Mouse (Mus musculus): Measurements from ENCODE around the gene Creld2.

Creld2 gene

DNA sequence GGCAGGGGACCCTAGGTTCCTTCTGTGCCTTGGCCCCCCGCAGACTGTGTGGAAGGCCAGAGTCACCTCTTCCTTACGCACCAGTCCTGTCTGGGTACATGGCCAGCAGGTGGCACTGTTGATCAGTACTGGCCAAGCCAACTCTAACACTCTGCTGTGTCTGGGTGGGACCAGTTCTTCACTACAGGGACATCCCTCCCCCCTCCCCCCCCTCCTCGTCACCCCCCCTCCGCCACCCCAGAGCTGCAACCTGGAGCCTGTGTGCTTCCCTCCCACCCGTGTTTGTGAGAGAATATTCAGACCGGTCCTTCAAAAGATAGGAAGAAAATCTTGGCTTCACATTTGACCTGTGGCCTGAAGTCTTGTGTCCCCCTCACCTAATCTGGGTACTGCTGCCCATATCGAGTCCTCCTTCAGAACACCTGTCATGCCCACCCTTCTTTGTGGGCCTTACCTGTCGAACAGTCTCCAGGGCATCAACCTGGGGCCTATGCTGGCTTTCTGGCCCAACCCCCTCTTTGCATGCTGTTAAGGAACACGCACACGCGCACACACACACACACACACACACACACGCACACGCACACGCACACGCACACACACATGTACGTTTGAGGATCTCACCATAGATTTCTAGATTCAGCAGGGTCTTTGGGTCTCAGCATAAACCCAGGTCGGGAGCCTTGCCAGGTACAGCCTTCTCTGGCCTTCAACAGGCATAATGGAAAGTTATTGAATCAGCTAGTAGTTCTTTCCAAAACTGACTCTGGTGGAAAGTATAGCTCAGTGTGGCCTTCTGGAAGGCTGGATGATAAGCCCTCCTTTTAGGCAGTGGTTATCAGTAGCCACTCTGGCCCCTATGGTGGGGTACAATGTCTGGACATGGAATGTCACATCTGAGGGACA lies 9.6 kb downstream of the Creld2 start:
- DNase-seq (ENCODE audit: low spot score): peak; percentile 89

DNA sequence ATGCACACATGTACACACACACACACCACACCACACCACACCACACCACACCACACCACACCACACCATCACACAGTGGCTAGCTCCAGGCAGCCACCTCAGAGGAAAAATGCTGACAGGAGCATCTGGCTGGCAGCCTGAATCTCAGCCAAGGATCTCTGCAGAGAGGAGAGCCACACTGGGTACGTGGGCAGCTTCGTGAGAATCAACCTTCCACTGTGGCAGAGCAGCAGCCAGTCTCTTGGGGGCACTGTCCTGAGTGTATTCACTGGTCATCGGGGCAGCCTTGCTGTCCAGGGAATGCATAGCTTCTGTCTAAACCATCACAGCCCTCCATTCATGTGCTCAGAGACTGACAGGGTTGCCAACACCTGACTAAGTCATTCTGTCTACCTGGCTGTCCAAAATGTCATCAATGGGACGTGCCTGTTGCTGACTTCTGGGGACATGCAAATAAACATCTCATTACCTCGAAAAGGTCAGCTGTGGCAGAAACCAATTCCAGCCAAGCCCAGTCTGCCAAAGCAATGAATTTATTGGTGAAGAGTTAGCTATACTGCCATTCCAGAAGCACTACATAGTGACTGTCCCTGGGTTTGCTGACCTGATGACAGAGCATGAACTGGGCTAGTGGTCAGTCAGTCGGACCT lies 10.5 kb downstream of the Creld2 start:
- DNase-seq (ENCODE audit: low spot score): no peak

DNA sequence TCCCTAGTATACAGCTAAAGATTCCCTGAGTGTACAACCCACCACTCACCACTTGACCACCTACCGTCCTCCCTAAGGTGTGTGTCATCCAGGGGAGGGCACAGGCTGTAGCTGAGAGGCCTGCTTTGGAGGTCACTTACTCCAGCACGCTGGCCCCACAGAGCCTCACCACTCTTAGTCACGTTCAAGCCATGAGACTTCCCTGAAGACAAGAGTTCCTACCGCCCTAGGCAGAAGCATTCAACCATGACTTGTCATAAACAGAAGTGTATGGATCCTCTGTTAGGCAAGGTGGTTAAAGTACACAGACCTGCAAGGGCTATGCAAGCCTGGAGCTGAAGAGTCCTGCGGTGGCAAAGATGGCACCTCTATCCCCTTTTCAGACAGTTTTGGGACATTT lies 11.2 kb downstream of the Creld2 start:
- DNase-seq (ENCODE audit: low spot score): no peak

DNA sequence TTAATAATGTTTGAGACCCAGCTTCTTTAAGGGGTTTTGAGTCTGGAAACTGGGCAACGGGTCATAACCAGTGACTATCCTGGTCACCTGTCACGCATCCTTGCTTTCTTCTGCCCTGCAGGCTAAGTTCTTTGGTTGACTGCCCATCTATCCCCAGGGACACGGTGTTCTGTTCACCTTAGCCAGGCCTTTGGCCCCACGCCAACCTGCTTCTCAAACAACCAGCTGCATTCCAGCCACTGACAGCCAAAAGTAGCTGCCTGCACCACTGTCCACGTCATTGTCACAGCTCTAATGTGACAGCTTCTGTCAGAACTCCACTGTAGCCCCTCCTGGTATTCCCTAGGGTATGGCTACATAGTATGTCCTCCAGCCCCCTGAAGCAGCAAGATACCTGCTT lies 12.0 kb downstream of the Creld2 start:
- DNase-seq (ENCODE audit: low spot score): peak; percentile 64

DNA sequence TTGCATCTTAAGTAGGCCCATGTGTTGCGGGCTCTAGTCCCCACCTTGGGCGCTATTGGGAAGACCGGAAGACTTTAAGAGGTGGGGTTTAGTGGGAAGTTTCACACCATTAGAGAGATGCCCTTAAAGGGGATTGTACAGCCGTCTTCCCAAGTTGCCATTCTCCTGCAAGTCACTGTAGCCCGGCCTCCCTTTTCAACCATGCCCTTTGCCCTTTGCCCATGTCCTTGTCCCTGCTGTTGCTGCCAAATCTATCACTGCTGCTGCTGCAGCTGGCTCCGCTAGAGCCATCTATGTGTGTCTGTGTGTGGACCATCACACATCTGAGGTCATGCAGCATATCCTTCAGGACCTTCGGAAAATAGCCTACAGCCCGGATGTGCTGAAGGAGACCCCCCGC lies 13.1 kb downstream of the Creld2 start:
- no peak for DNase-seq (ENCODE audit: low spot score)

DNA sequence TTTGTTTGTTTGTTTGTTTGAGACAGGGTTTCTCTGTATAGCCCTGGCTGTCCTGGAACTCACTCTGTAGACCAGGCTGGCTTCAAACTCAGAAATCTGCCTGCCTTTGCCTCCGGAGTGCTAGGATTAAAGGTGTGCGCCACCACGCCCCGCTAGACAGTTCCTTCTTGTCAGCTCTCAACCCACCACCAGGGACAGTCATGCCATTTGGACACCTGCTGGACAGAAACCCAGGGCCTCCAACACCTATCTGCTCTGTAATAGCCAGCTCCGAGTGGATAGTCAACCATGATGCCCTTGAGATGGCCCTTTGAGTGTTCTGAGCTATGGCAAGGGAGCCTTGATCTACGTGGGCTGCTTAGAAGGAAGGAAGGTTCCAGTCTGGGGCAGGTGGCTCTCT lies 16.6 kb downstream of the Creld2 start:
- DNase-seq (ENCODE audit: low spot score): no peak

DNA sequence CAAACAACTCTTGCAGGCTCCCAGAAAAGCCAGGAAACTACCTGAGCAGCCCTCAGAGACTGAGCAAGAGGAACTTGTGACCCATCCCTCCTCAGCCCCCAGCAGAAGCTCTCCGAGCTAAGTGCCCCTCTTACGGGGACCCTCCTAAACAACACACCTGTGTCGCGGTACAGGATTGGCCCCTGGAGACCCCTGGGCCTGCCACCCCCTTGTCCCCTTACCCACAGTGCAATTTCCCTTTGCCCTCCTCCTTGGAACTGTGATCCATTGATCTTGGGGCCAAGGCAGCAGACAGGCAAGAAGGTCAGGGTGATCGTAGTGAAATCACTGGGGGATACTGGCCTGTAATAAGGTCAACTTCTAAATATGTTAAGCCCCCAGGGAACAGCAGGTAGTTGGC lies 17.1 kb downstream of the Creld2 start:
- DNase-seq (ENCODE audit: low spot score): no peak

DNA sequence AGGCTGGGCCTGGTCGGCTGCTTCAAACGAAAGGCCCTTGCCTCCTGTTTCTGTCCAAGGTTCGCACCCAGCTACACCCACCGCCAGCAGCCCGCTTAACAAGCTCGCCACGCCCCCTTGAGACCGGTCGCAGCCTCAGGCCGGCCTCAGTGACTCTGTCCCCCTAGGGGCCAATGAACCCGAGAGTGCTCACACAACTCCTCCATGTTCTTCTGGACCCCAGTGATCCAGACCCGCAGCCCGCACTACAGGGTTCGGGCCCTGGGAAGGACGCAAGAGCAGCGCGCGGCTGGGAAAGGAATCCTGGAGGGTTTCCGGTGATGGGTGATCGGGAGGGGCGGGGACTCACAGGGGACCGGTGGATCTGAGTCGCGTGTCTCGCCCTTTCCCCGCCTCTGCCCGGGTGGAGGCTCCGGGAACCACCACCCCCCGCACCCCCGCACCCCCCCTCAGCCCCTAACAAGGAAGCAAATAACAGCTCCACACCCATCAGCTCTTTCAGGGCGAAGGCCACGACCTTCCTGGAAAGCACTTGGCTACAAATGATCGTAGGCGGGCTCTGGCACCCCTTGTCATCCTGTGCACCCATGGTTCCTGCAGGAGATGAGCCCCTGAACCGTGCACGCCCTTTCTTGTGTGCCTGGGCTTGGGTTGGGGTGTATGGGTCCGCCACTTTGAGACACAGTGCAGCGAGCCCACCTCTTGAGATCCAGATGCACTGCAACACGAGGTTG lies 17.9 kb downstream of the Creld2 start:
- peak; percentile 82 for DNase-seq (ENCODE audit: low spot score)

DNA sequence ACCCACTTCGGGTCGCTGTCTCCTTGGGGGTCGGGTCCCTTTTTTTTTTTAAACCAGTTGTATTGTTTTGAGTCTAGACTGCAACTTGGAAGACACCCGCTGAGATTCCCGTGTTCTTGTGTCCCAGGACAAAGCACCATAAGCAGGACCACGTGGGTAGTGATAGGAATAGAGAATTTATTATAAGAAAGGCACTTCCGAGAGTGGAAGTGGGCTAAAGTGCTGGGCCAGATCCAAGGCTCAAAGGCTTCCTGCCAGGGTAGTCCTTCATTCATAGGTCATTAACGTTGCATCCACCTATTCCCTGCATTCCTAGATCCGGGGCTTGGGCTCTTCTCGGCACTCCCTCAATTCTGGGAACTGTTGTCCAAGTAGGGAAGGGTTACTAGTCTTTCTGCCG lies 18.5 kb downstream of the Creld2 start:
- DNase-seq (ENCODE audit: low spot score): peak; percentile 32

DNA sequence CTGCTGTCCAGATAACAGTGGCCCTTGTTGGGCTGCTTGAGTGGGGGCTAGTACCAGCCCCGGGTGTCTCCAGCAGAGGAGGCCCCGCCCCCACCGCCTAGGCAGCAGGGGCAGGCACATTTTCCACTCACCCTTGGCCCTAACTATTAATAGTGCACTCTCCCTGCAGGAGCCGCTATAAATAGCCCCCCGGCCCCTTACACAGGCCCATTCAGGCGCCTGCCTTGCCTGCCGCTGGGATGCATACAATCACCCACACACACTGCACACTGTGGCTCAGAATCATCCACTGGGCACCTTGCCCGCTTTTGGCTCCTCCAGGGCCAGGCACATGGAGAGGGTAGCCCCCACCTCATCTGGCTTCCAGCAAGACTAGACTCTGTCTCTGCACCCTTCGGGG lies 19.8 kb downstream of the Creld2 start:
- peak; percentile 51 for DNase-seq (ENCODE audit: low spot score)

DNA sequence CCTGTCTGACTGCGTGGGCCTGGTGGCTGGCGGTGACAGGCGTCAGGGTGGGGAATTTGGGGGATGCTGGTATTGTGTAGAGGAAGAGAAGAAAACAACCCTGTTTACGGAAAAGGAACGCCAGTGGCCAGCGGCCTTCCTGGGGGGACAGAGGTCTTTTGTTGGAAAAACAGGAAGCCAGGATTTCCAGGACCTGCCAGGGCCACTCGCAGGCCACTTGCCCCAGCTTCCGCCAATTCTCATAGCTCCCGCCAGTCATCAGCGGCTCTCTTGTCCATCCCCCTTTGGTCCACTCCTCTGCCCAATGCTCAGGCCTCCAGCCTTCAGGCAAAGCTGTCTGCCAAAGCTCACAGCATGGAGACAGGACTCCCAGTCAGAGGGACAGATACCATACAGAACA lies 20.7 kb downstream of the Creld2 start:
- DNase-seq (ENCODE audit: low spot score): no peak

DNA sequence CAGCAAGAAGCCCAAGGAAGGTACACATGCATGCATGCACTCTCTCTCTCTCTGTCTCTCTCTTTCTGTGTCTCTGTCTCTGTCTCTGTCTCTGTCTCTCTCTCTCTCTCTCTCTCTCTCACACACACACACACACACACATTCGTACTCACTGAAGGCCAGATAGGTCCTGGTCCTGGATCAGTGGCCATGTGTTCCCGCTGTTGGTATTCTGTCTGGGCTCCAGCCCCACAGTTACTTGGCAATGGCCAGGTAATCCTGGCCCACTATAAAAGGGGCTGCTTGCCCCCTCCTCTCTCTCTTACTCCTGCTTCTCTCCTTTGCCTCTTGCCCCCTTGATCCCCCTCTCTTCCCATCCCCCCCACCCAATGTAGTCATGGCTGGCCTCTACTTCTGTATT lies 21.7 kb downstream of the Creld2 start:
- no peak for DNase-seq (ENCODE audit: low spot score)

DNA sequence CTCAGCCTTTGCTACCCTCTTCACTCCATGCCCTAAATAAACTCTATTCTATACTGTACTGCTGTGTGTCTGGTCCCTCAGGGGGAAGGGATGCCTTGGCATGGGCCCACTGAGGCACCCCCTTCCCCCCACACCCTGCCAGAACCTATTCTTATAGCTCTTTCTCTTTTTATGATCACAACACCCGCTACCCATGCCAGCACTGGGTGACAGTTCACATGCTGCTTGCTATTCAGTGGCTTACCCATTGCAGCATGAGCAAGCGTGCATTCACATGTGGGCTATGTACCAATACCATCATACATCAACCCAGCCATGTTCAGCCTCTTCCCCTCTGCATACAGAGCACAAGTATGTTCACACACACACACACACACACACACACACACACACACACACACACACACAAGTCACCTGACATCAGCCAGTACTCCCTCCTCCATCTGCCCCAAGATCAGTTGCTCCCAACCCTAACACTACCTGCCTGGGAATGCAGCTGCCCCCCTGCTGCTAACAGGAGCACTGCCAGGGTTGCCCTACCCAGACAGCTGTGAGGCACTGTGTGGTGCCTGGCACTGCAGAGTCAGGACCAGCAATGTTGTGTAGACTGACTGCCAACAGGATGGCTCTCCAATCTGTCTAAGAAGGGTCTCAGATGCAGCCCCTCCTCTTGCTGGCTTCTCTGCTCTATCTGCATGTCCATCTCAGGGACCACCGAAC lies 22.3 kb downstream of the Creld2 start:
- no peak for DNase-seq (ENCODE audit: low spot score)

DNA sequence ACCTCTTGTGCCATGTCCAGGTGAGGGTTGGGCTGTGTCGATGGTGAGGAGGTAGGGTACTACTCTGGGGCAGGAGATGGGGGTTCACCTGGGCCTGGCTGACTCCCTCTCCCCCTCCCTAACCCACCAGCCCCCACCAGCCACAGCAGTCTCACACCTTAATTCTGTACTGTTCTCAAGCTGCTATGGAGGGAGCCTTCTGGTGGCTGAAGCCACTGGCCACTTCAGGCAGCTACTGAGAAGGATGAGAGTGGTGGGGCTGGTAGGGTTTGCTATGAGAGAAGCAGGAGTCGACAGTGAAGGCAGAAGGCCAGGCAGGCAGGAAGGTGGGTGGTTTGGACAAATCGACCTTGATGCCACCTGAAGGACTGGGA lies 22.8 kb downstream of the Creld2 start:
- no peak for DNase-seq (ENCODE audit: low spot score)

DNA sequence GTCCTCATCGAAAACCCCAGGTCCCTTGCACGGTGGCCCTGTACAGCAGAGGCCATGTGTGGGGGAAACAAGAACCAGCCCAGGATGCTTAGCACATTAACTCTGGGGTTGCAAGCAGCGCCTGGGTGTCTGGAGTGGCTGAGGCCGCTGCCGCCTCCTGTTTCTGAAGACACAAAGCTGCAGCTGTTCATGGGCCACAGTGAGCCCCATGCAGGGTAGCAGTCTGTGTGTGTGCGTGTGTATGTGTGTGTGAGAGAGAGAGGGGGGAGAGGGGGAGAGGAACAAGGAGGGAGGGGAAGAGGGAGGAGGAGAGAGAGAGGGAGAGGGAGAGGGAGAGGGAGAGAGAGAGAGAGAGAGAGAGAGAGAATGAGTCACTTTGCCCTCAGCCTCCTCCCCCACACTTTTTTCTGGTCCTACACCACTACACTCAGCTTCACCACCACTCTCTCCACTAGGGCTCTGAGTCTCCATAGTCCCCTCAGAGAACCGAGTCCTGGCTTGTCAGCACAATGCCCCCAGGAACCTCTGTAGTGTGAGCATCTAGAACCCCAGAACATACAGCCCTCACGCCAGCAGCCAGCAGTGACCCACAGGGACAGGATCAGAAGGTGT lies 24.1 kb downstream of the Creld2 start:
- peak; percentile 63 for DNase-seq (ENCODE audit: low spot score)

DNA sequence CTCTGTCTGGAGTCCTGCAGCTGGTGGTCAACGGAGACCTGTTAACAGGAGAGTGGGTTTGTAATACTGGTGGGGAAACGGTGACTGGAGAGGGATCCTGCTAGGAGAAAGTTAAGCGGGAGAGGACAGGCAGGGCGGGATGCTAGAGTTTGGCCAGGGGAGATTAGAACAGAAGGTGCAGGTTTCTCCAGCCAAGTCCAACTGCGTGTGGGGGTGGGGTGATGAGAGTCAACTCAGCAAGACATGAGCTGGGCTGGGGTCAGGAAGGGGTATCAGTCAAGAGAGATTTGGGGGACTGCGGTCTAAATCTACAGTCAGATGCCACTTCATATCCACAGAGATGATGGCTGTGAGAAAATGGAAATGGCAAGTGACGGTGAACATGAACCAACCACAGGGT lies 25.5 kb downstream of the Creld2 start:
- DNase-seq (ENCODE audit: low spot score): no peak

DNA sequence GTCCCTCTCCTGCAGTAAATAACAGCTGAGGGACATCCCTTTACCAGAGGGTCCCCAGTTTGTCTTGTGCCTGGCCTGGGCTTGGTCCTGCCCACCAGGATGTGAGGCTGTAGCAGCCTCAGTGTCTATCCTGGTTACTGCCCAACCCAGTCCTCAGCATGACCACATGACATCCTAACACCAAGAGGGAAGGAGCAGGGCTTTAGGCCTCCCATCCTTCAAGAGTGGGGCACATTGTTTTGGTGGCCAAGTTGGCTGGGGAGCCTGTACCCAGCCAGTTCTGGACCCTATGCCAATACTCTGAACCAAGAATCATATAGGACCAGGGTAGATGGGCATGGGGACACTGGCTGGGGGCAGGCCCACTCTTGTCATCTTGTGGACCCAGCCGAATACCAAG lies 29.2 kb downstream of the Creld2 start:
- no peak for DNase-seq (ENCODE audit: low spot score)

DNA sequence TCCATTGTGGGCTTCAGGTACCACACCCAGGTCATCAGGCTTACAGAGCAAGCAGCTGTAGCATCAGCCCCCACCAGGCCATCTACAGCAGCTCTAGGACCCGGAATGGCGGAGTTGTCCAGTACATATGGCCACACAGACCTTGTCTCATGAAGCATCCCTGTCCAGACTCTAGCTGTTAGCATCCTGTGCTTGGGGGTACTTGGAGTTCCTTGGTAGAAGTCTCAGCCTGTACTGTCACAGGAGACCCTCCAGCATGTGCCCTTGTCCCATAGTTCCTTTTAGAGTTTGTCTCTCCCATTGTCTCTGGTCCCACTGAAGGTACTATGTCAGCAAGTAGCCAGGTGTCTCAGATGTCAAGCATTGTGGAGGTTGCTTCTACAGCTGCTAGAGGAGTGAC lies 30.2 kb downstream of the Creld2 start:
- no peak for DNase-seq (ENCODE audit: low spot score)

DNA sequence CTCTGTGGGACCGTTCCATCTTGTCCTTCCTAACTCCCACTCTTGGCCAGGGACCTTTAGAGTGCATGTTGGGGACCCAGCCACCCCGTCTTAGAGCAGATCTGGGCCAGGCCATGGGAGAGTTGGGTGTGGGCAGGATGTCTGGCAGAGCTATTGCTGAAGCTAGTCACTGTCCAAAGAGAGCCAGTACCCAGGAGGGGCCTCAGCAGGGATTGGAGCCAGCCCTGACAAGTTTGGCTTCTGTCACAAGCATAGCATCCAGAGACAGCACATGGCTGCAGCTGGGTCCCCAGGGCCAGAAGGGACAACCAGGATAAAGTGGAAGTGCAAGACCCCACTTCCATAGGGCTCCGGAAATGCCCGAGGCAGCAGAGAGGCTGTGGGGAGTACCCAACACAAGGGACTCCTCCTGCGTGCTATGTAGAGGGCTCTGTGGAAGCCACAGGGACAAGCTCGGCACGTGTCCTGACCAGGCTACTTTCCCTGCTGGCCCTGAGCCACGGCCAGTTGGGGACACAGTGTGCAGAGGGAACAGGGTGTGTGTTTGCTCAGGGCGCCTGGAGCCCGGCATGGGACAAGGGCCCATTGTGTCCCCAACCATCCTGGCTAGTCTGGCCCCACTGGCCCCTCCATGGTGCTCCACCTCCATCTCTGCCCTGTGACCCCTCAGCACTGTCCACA lies 30.8 kb downstream of the Creld2 start:
- DNase-seq (ENCODE audit: low spot score): peak; percentile 36

DNA sequence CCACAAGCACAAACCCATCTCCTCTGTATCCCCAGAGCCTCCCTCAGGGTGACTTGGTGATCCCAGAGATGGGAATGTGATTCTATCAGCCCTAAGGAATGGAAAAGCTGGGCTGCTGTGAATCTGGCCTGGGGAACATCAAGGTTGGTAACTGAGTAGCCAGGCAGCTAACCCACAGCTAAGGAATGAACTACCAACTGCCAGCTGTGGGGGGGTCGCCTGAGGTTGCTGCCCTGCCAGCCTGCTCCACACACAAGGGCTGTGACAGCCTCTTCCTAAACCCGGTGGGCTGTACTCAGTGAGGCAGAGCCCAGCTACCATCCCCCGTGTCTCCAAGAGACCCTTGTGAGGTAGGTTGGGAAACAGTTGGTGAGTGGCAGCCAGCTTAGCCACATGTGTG lies 31.6 kb downstream of the Creld2 start:
- no peak for DNase-seq (ENCODE audit: low spot score)

DNA sequence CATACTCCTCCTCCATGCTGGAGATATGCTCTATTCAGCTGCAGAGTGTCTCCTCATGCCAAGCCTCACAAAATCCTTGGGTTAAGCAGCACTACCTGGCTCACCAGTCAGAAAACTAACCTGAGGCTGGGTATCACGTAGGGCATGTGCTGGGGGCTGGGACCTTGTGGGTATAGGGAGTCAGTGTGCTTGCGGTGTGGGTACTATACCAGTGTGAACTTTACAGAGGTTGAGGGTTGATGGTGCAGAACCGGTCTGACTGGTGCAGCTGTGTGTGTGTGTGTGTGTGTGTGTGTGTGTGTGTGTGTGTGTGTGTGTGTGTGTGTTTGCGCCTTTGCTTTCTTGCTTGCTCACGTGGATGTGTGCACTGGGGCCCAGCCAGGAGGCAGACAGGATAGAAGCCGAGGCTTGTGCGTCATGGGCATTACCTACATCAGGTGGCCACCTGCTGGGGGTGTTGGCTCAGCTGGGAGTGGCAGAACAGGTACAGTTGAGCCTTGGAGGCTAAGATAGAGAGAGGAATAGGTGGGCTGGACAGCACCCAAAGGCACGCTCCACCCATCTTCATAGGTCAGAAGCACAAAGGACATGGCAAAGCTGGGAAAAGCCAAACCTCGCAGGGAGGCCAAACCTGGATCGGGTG lies 32.2 kb downstream of the Creld2 start:
- no peak for DNase-seq (ENCODE audit: low spot score)

All from MN1 (cell line).